In genomic region chr13:113815697-113816420, GRCm38 (mm10) we compare ENCODE assay signal across 8 mouse cellular contexts. TPM values are rescaled to one million over a fixed set of nuclear protein-coding genes. Genes with fewer than 3 reads are reported as not detected.
DNase-seq lines count a peak whose midpoint lies in the region; ATAC-seq and TF ChIP-seq lines count a peak whose summit lies in the region.

No protein-coding gene starts in this region.

- ATAC-seq in forebrain, embryonic 12.5 days (ENCODE audit: low FRiP score) = 0 out of 2 replicates have a peak, but pooled peaks have one; percentile 50
- no peak for ATAC-seq in forebrain, postnatal 0 days
- ATAC-seq in megakaryocyte progenitor cell, adult 5-6 weeks (replicated peaks; ENCODE audit: poor library complexity) = no peak

- no peaks in the 10 kb centered on the region for H3K27me3 ChIP-seq in forebrain, embryonic 12.5 days
- no peaks in the 10 kb centered on the region for H3K27me3 ChIP-seq in forebrain, postnatal 0 days (ENCODE audit: insufficient read depth, low read length)

- no peak overlapping the region for H3K4me2 ChIP-seq in forebrain, embryonic 12.5 days
- H3K4me2 ChIP-seq in forebrain, postnatal 0 days (ENCODE audit: low read depth) = no peak overlapping the region

- H3K9me3 ChIP-seq in forebrain, embryonic 12.5 days = no peaks in the 10 kb centered on the region
- H3K9me3 ChIP-seq in forebrain, postnatal 0 days (ENCODE audit: low read length) = no peaks in the 10 kb centered on the region

- DNase-seq in forebrain, postnatal 0 days = no peak
- DNase-seq in right cerebral cortex, adult 18-20 months = peak; percentile 68
- no peak for DNase-seq in right cerebral cortex, postnatal 14 days
- DNase-seq in left cerebral cortex, adult 2 months (ENCODE audit: extremely low spot score in 1 of 2, low spot score in 2 of 2) = peak; percentile 26 to 31
- no peak for DNase-seq in thymus, postnatal 4 days
- no peak for DNase-seq in cerebellum, adult 9-10 months

- WGBS in forebrain, embryonic 12.5 days = 32% methylated on average over 15 of the region's 15 CpGs
- 38% methylated on average over 15 of the region's 15 CpGs for WGBS in forebrain, postnatal 0 days

- no peak overlapping the region for H3K9ac ChIP-seq in forebrain, embryonic 12.5 days
- H3K9ac ChIP-seq in forebrain, postnatal 0 days = no peak overlapping the region

- no peak overlapping the region for H3K27ac ChIP-seq in forebrain, embryonic 12.5 days
- no peak overlapping the region for H3K27ac ChIP-seq in forebrain, postnatal 0 days (ENCODE audit: low read depth, low read length)
- no peak overlapping the region for H3K27ac ChIP-seq in left cerebral cortex, adult 2 months

- intact Hi-C loops in left cerebral cortex, adult 2 months (cut with DNase I) = no loop called here

- no peak for TF ChIP-seq CTCF in forebrain, postnatal 0 days (IDR thresholded peaks at IDR 0.05; ENCODE audit: low read depth)
- no peak for TF ChIP-seq CTCF in left cerebral cortex, adult 2 months (IDR thresholded peaks at IDR 0.05)

- H3K4me1 ChIP-seq in forebrain, embryonic 12.5 days = peaks cover 20% of the 10 kb centered on the region
- 0 out of 2 replicates have a peak, but pooled peaks cover 4% of the 10 kb centered on the region for H3K4me1 ChIP-seq in forebrain, postnatal 0 days (ENCODE audit: insufficient read depth)

- no peak overlapping the region for H3K4me3 ChIP-seq in forebrain, embryonic 12.5 days (replicated peaks)
- no peak overlapping the region for H3K4me3 ChIP-seq in forebrain, postnatal 0 days (ENCODE audit: low read depth, low read length)
- H3K4me3 ChIP-seq in left cerebral cortex, adult 2 months = no peak overlapping the region

- no peaks in the 10 kb centered on the region for H3K36me3 ChIP-seq in forebrain, embryonic 12.5 days (replicated peaks)
- no peaks in the 10 kb centered on the region for H3K36me3 ChIP-seq in forebrain, postnatal 0 days (ENCODE audit: insufficient read depth)

RNA-seq across cellular contexts. Expression of gene Arl15, which starts 21.6 kb away (rescaled TPM):
- 15.7 and 16.9 TPM in 2 replicates for polyA plus RNA-seq in forebrain, embryonic 12.5 days (2016; fragmentation: Nextera tagmentation; extraction: Ambion mirVana)
- total RNA-seq in forebrain, postnatal 0 days (2014; rRNA removed) = 44.0 and 46.5 TPM in 2 replicates
- 17.4 and 18.5 TPM in 2 replicates for polyA plus RNA-seq in forebrain, postnatal 0 days (2015; fragmentation: Nextera tagmentation; extraction: Ambion mirVana)
- 10 to 100 TPM; 34.2 to 35.5 TPM for total RNA-seq in left cerebral cortex, adult 2 months (2021)
- 17.5 and 22.3 TPM in 2 replicates for total RNA-seq in megakaryocyte progenitor cell, adult 5-6 weeks (2015)
- total RNA-seq in megakaryocyte progenitor cell, adult 5-6 weeks (2017) = 14.9 and 17.4 TPM in 2 replicates

Comparison
In these comparisons a context has a peak if more than half of its experiments do, and no peak if none do; other contexts are left out.
1. DNase-seq: peak in right cerebral cortex, adult 18-20 months (single experiment) and left cerebral cortex, adult 2 months (2 of 2); none in forebrain, postnatal 0 days (single experiment), right cerebral cortex, postnatal 14 days (single experiment), thymus, postnatal 4 days (single experiment) and cerebellum, adult 9-10 months (single experiment).